Mouse (Mus musculus) heart, embryonic 14.5 days (tissue): ENCODE measurements at regions not wholly inside any gene's neighbourhood (a gene's known extent, or its start where the extent isn't known, plus 50 kb on each side); places are given as distances from the start of the nearest gene placed in this dataset.

Experiments used
- ATAC-seq: fragments of 200-750 bp; cut with Nextera tagmentation; 2 replicates; pipeline ENCODE4 v1.8.0; 2017; ENCODE audit warnings: low read depth, moderate TSS enrichment; ENCODE audit not compliant: insufficient number of reproducible peaks, insufficient read depth, low FRiP score
- H3K27ac ChIP-seq, 2 experiments: fragments of 200-500 bp in 1 of 2; fragments of 300-500 bp in 1 of 2; sonication (generic) in 1 of 2; replicated peaks in 1 of 2; 2 replicates each; pipeline ENCODE4 v1.5.1; 2012 to 2014; ENCODE audit warnings: low read depth in 2 of 2, low read length in 2 of 2, control low read depth in 1 of 2, mild to moderate bottlenecking in 1 of 2, mixed read lengths in 1 of 2; ENCODE audit not compliant: control insufficient read depth in 1 of 2, insufficient read depth in 1 of 2
- H3K27me3 ChIP-seq: fragments of 300-500 bp; sonication (generic); 2 replicates; pipeline ENCODE4 v1.6.1; 2014; ENCODE audit warnings: mild to moderate bottlenecking, low read length, control low read depth; ENCODE audit not compliant: control insufficient read depth, insufficient read depth
- H3K36me3 ChIP-seq: fragments of 300-500 bp; sonication (generic); 2 replicates; pipeline ENCODE4 v1.6.1; 2014; ENCODE audit warnings: mild to moderate bottlenecking, control low read depth, low read length, mixed read lengths; ENCODE audit not compliant: control insufficient read depth, insufficient read depth
- H3K4me1 ChIP-seq, 2 experiments: fragments of 200-500 bp in 1 of 2; fragments of 300-500 bp in 1 of 2; sonication (generic) in 1 of 2; 2 replicates each; pipeline ENCODE4 v1.6.1; 2012 to 2014; ENCODE audit warnings: low read length in 2 of 2, control low read depth in 1 of 2, mixed read lengths in 1 of 2; ENCODE audit not compliant: control insufficient read depth in 2 of 2, insufficient read depth in 2 of 2
- H3K4me2 ChIP-seq: fragments of 300-500 bp; sonication (generic); 2 replicates; pipeline ENCODE4 v1.6.1; 2014; ENCODE audit warnings: mild to moderate bottlenecking, low read length
- H3K4me3 ChIP-seq, 2 experiments: fragments of 200-500 bp in 1 of 2; fragments of 300-500 bp in 1 of 2; sonication (generic) in 1 of 2; 2 replicates each; pipeline ENCODE4 v1.5.1; 2012 to 2014; ENCODE audit warnings: low read length in 2 of 2, mild to moderate bottlenecking in 2 of 2, control low read depth in 1 of 2, low read depth in 1 of 2, moderate library complexity in 1 of 2; ENCODE audit not compliant: control insufficient read depth in 1 of 2, insufficient read depth in 1 of 2
- H3K9ac ChIP-seq: fragments of 300-500 bp; sonication (generic); 2 replicates; pipeline ENCODE4 v1.6.1; 2014; ENCODE audit warnings: mild to moderate bottlenecking, low read length
- H3K9me3 ChIP-seq: fragments of 300-500 bp; sonication (generic); 2 replicates; pipeline ENCODE4 v1.6.1; 2016; ENCODE audit warnings: low read length, control low read depth; ENCODE audit not compliant: control insufficient read depth
- WGBS: fragments of 180-500 bp; shearing (Covaris S2); extraction: QIAGEN DNeasy Blood & Tissue Kit; methylation state at CpG from one replicate; pipeline ENCODE4 v1.1.7; 2014; 5-methylcytosine and 5-hydroxymethylcytosine counted together

- H3K27ac ChIP-seq: no peak overlapping the region
- H3K4me3 ChIP-seq: no peak overlapping the region
- no peak for ATAC-seq
- no peak overlapping the region for H3K9ac ChIP-seq
- H3K27me3 ChIP-seq: no peaks in the 10 kb centered on the region
- no peak overlapping the region for H3K4me2 ChIP-seq
- 87% methylated on average over 3 of the region's 3 CpGs for WGBS
- no peaks in the 10 kb centered on the region for H3K9me3 ChIP-seq
- H3K36me3 ChIP-seq: no peaks in the 10 kb centered on the region
- H3K4me1 ChIP-seq: no peaks in the 10 kb centered on the region
Observed at GRCm38 (mm10) chr10:25702146-25702545, 166.1 kb upstream of the Smlr1 start.

GRCm38 (mm10) chr10:25695798-25696197 lies 159.7 kb upstream of the Smlr1 start:
- no peaks in the 10 kb centered on the region for H3K4me1 ChIP-seq
- 58% methylated on average over 8 of the region's 8 CpGs for WGBS

GRCm38 (mm10) chr10:25681243-25681642 lies 145.2 kb upstream of the Smlr1 start:
- no peak for ATAC-seq
- H3K9ac ChIP-seq: no peak overlapping the region
- H3K27me3 ChIP-seq: no peaks in the 10 kb centered on the region
- no peak overlapping the region for H3K27ac ChIP-seq
- WGBS: 15% methylated on average over 6 of the region's 6 CpGs
- no peaks in the 10 kb centered on the region for H3K4me1 ChIP-seq
- H3K9me3 ChIP-seq: no peaks in the 10 kb centered on the region
- H3K36me3 ChIP-seq: no peaks in the 10 kb centered on the region
- no peak overlapping the region for H3K4me2 ChIP-seq
- H3K4me3 ChIP-seq: no peak overlapping the region

More at GRCm38 (mm10) chr10:25695798-25696197, 159.7 kb upstream of the Smlr1 start:
- ATAC-seq: no peak
- no peaks in the 10 kb centered on the region for H3K36me3 ChIP-seq
- H3K27ac ChIP-seq: no peak overlapping the region
- H3K27me3 ChIP-seq: no peaks in the 10 kb centered on the region
- no peak overlapping the region for H3K4me2 ChIP-seq
- H3K4me3 ChIP-seq: no peak overlapping the region
- H3K9me3 ChIP-seq: no peaks in the 10 kb centered on the region
- no peak overlapping the region for H3K9ac ChIP-seq

- Histone ChIP-seq H3K9ac (no peak overlapping the region), H3K27ac (no peak overlapping the region), H3K4me1 (no peaks in the 10 kb centered on the region), H3K36me3 (no peaks in the 10 kb centered on the region), H3K9me3 (no peaks in the 10 kb centered on the region), H3K4me3 (no peak overlapping the region), H3K4me2 (no peak overlapping the region), H3K27me3 (no peaks in the 10 kb centered on the region)
- no peak for ATAC-seq
- WGBS: 32% methylated on average over 1 of the region's 1 CpGs
Observed at GRCm38 (mm10) chr10:25677889-25678288, 141.8 kb upstream of the Smlr1 start.

- no peaks in the 10 kb centered on the region for H3K4me1 ChIP-seq
- H3K9me3 ChIP-seq: no peaks in the 10 kb centered on the region
- ATAC-seq: no peak
- H3K4me2 ChIP-seq: no peak overlapping the region
- H3K27me3 ChIP-seq: no peaks in the 10 kb centered on the region
- H3K9ac ChIP-seq: no peak overlapping the region
- 53% methylated on average over 10 of the region's 10 CpGs for WGBS
- no peak overlapping the region for H3K27ac ChIP-seq
- no peak overlapping the region for H3K4me3 ChIP-seq
- no peaks in the 10 kb centered on the region for H3K36me3 ChIP-seq
Observed at GRCm38 (mm10) chr10:25675368-25675767, 139.3 kb upstream of the Smlr1 start.

GRCm38 (mm10) chr10:25670061-25670460 lies 134.0 kb upstream of the Smlr1 start:
- no peak for ATAC-seq
- WGBS: 82% methylated on average over 1 of the region's 1 CpGs
- no peak overlapping the region for H3K9ac ChIP-seq
- no peaks in the 10 kb centered on the region for H3K9me3 ChIP-seq
- H3K4me1 ChIP-seq: no peaks in the 10 kb centered on the region
- H3K36me3 ChIP-seq: no peaks in the 10 kb centered on the region
- no peak overlapping the region for H3K4me3 ChIP-seq
- no peak overlapping the region for H3K4me2 ChIP-seq
- no peak overlapping the region for H3K27ac ChIP-seq
- no peaks in the 10 kb centered on the region for H3K27me3 ChIP-seq

GRCm38 (mm10) chr10:25652742-25653563 lies 116.9 kb upstream of the Smlr1 start:
- no peak overlapping the region for H3K9ac ChIP-seq

More at GRCm38 (mm10) chr10:25652742-25653563, 116.9 kb upstream of the Smlr1 start:
- H3K27ac ChIP-seq: 0 out of 4 replicates have a peak overlapping the region, but pooled peaks have one; percentile 12 to 20
- H3K36me3 ChIP-seq: no peaks in the 10 kb centered on the region
- H3K9me3 ChIP-seq: no peaks in the 10 kb centered on the region
- H3K27me3 ChIP-seq: no peaks in the 10 kb centered on the region
- ATAC-seq: no peak
- H3K4me2 ChIP-seq: peak overlapping the region; percentile 28; the same call in 1 of the 2 replicates
- H3K4me3 ChIP-seq: no peak overlapping the region
- WGBS: 44% methylated on average over 16 of the region's 16 CpGs
- H3K4me1 ChIP-seq: peaks cover 4 to 7% of the 10 kb centered on the region in 2 experiments; a peak in 3 of 4 replicates
